Mouse (Mus musculus): ENCODE measurements around the gene Aurkb.
"Not testable (repeated sequence)": the region's sequence is repeated elsewhere in the genome, so short reads cannot be mapped to it uniquely, and the experiment has no call there.

DNA sequence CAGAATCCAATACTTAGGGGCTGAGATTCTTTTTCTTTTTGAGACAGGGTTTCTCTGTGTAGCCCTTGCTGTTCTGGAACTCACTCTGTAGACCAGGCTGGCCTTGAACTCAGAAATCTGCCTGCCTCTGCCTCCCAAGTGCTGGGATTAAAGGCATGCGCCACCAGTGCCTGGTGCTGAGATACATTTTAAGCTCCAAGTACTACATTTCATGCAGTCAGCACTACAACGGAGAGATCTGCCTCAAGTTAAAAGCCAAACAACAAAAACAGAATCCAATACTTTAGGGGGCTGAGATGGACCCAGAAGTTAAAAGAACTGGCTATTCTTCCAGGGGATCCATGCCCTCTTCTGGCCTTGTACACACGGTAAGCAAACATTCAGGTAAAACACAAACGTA lies 42.7 kb upstream of the Aurkb start:
- TF ChIP-seq CTCF (conservative IDR thresholded peaks at IDR 0.05; ENCODE audit: low read length); NANOG (IDR thresholded peaks at IDR 0.05; ENCODE audit: borderline replicate concordance, low read length): not testable (repeated sequence)

Measured in E14TG2a.4 (cell line).